Mouse (Mus musculus): ENCODE measurements around the gene Arl5c. TPM values are rescaled to one million over a fixed set of nuclear protein-coding genes. Genes with fewer than 3 reads are reported as not detected.

Arl5c gene
- polyA plus RNA-seq (2015; fragmentation: Nextera tagmentation; extraction: Ambion mirVana) = 7.4 and 8.3 TPM in 2 replicates

DNA sequence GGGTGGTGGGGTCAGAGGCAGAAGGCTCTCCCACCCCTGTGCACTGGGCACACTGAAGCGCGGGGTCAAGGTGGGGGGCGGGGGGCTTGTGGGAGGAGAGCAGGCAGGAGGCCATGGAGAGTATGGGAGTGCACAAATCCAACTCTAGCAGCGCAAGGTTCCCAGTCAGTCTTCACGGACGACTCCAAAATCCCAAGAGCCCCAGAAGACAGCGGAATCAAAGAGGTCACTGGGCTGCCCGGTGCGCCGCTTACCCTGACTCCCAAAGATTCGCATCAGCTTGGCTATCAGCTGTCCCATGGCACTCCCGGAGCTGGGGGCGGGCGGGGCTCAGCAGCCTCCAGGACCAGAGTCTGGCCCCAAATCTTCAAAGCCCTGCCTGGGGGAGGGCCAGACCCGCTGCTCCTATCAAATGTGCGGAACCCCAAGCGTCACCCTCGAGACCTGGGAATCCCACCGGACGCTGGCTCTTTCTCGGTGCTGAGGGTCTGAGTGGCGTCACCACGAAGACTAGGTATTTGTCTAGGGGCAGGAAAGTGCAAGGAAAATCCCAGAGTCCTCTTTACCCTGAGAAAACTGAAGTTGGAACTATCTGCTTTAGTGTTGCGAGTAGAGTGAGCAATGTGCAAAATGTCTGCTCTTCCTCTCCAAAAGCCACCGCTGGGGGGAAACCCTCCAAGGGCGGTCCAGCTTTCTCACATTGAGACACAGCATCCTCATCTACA is at the start of gene Arl5c:
Gene Arl5c, minus strand, starts transcription at position 618 of the 725 bp plus-strand sequence.
- peak; percentile 35; the same call in 1 of the 2 replicates for ATAC-seq (ENCODE audit: low read depth)
- WGBS (ENCODE audit: insufficient replicate concordance) = 2% methylated on average over 26 of the region's 26 CpGs
- Histone ChIP-seq H3K36me3 (ENCODE audit: control insufficient read depth, insufficient read depth) (no peaks in the 10 kb centered on the region), H3K4me3 (ENCODE audit: low read depth, low read length) (peak within 1 kb of the TSS; percentile 56), H3K4me2 (ENCODE audit: low read depth, low read length) (peak within 1 kb of the TSS; percentile 74), H3K9me3 (replicated peaks; ENCODE audit: control insufficient read depth, low read length) (no peaks in the 10 kb centered on the region), H3K9ac (ENCODE audit: low read depth, low read length) (peak within 1 kb of the TSS; percentile 21; the same call in 1 of the 2 replicates), H3K27ac (ENCODE audit: low read length) (peak within 1 kb of the TSS; percentile 36; the same call in 1 of the 2 replicates), H3K27me3 (ENCODE audit: control insufficient read depth, insufficient read depth, low read depth, low read length) (peaks cover 4% of the 10 kb centered on the region), H3K4me1 (ENCODE audit: control insufficient read depth, low read depth, low read length) (peaks cover 20% of the 10 kb centered on the region)

DNA sequence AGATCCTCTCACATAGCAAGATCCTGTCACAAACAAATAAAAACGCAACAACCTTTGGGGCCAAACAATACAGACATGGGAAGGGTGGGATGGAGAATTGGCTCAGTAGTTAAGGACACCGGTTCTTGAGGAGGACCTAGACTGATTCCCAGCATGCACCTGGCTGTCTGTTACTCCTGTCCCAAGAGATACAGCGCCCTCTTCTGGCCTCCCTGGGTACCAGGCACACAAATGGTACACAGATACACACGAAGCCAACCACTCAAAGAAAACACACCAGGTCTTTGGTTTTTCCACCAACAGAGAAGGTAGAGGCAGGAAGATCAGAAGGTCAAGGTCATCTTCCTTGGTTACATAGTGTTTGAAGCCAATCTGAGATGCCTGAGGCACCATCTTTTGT is 49.6 kb upstream of the Arl5c start:
- Histone ChIP-seq H3K4me3 (ENCODE audit: low read depth, low read length) (no peak overlapping the region), H3K4me1 (ENCODE audit: control insufficient read depth, low read depth, low read length) (no peaks in the 10 kb centered on the region), H3K9me3 (replicated peaks; ENCODE audit: control insufficient read depth, low read length) (no peaks in the 10 kb centered on the region), H3K36me3 (ENCODE audit: control insufficient read depth, insufficient read depth) (no peaks in the 10 kb centered on the region), H3K27ac (ENCODE audit: low read length) (no peak overlapping the region), H3K4me2 (ENCODE audit: low read depth, low read length) (no peak overlapping the region), H3K27me3 (ENCODE audit: control insufficient read depth, insufficient read depth, low read depth, low read length) (peaks cover 7% of the 10 kb centered on the region), H3K9ac (ENCODE audit: low read depth, low read length) (no peak overlapping the region)
- ATAC-seq (ENCODE audit: low read depth) = no peak
- WGBS (ENCODE audit: insufficient replicate concordance) = 51% methylated on average over 4 of the region's 4 CpGs

DNA sequence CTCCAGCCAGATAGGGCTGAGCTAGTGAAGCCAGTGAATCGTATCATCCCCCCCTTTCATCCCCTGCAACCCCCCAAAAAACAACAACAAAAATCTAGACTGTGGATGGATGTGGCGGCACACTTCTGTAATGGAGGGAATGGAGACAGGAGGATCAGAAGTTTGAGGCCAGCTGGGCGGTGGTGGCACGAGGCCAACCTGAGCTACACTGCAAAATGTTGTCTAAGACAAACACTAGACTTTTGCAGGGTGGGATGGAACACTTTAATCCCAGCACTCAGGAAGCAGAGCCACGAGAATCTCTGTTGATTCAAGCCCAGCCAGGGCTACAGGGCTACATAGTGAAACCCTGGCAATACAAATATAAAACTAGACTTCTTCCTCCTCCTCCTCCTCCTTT is 48.1 kb upstream of the Arl5c start:
- H3K36me3 ChIP-seq (ENCODE audit: control insufficient read depth, insufficient read depth) = no peaks in the 10 kb centered on the region

DNA sequence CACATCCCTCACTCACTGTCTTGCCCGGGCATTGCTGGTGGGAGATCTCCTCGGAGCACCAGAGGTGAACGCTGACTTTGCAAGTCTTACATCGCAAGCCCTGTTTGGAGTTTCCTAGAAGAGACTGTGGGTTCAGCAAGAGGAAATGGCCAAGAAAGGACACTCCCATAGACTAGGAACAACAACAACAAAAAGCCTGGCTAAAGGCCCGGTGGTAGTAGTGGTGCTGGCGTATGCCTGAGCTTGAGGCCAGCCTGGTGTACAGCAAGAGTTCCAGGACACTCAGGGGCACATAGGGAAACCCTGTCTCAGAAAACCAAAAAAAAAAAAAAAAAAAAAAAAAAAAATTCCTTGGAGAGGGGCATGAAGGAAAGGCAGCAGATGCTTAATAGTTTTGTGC is 46.8 kb upstream of the Arl5c start:
- Histone ChIP-seq H3K4me1 (ENCODE audit: control insufficient read depth, low read depth, low read length) (no peaks in the 10 kb centered on the region), H3K27ac (ENCODE audit: low read length) (no peak overlapping the region), H3K9me3 (replicated peaks; ENCODE audit: control insufficient read depth, low read length) (no peaks in the 10 kb centered on the region), H3K36me3 (ENCODE audit: control insufficient read depth, insufficient read depth) (no peaks in the 10 kb centered on the region), H3K4me3 (ENCODE audit: low read depth, low read length) (no peak overlapping the region), H3K4me2 (ENCODE audit: low read depth, low read length) (no peak overlapping the region), H3K9ac (ENCODE audit: low read depth, low read length) (no peak overlapping the region), H3K27me3 (ENCODE audit: control insufficient read depth, insufficient read depth, low read depth, low read length) (peaks cover 2% of the 10 kb centered on the region; the same call in 1 of the 2 replicates)
- 69% methylated on average over 6 of the region's 6 CpGs for WGBS (ENCODE audit: insufficient replicate concordance)
- ATAC-seq (ENCODE audit: low read depth) = no peak

More for the DNA sequence above, 48.1 kb upstream of the Arl5c start:
- no peak overlapping the region for H3K4me2 ChIP-seq (ENCODE audit: low read depth, low read length)
- H3K4me3 ChIP-seq (ENCODE audit: low read depth, low read length) = no peak overlapping the region
- 50% methylated on average over 5 of the region's 5 CpGs for whole genome bisulfite sequencing (ENCODE audit: insufficient replicate concordance)
- no peak overlapping the region for H3K9ac ChIP-seq (ENCODE audit: low read depth, low read length)
- no peaks in the 10 kb centered on the region; the same call in 1 of the 2 replicates for H3K27me3 ChIP-seq (ENCODE audit: control insufficient read depth, insufficient read depth, low read depth, low read length)
- no peaks in the 10 kb centered on the region for H3K9me3 ChIP-seq (replicated peaks; ENCODE audit: control insufficient read depth, low read length)
- H3K27ac ChIP-seq (ENCODE audit: low read length) = no peak overlapping the region
- H3K4me1 ChIP-seq (ENCODE audit: control insufficient read depth, low read depth, low read length) = no peaks in the 10 kb centered on the region
- no peak for ATAC-seq (ENCODE audit: low read depth)

GRCm38 (mm10) chr11:98040975-98041374 is 45.0 kb upstream of the Arl5c start:
- Histone ChIP-seq H3K36me3 (ENCODE audit: control insufficient read depth, insufficient read depth) (no peaks in the 10 kb centered on the region), H3K9ac (ENCODE audit: low read depth, low read length) (no peak overlapping the region), H3K4me3 (ENCODE audit: low read depth, low read length) (no peak overlapping the region), H3K27ac (ENCODE audit: low read length) (no peak overlapping the region), H3K27me3 (ENCODE audit: control insufficient read depth, insufficient read depth, low read depth, low read length) (peaks cover 14% of the 10 kb centered on the region), H3K4me1 (ENCODE audit: control insufficient read depth, low read depth, low read length) (peaks cover 2% of the 10 kb centered on the region; the same call in 1 of the 2 replicates), H3K9me3 (replicated peaks; ENCODE audit: control insufficient read depth, low read length) (no peaks in the 10 kb centered on the region), H3K4me2 (ENCODE audit: low read depth, low read length) (no peak overlapping the region)
- ATAC-seq (ENCODE audit: low read depth) = no peak
- 52% methylated on average over 8 of the region's 8 CpGs for WGBS (ENCODE audit: insufficient replicate concordance)

- H3K9me3 ChIP-seq (replicated peaks; ENCODE audit: control insufficient read depth, low read length) = no peaks in the 10 kb centered on the region
- H3K4me1 ChIP-seq (ENCODE audit: control insufficient read depth, low read depth, low read length) = peaks cover 4% of the 10 kb centered on the region; the same call in 1 of the 2 replicates
- no peak overlapping the region for H3K4me3 ChIP-seq (ENCODE audit: low read depth, low read length)
- no peak overlapping the region for H3K9ac ChIP-seq (ENCODE audit: low read depth, low read length)
- WGBS (ENCODE audit: insufficient replicate concordance) = 58% methylated on average over 14 of the region's 14 CpGs
- no peak overlapping the region for H3K27ac ChIP-seq (ENCODE audit: low read length)
- ATAC-seq (ENCODE audit: low read depth) = no peak
- peaks cover 25% of the 10 kb centered on the region for H3K27me3 ChIP-seq (ENCODE audit: control insufficient read depth, insufficient read depth, low read depth, low read length)
- no peaks in the 10 kb centered on the region for H3K36me3 ChIP-seq (ENCODE audit: control insufficient read depth, insufficient read depth)
- H3K4me2 ChIP-seq (ENCODE audit: low read depth, low read length) = no peak overlapping the region
Observed at GRCm38 (mm10) chr11:98037871-98038270, 41.9 kb upstream of the Arl5c start.

DNA sequence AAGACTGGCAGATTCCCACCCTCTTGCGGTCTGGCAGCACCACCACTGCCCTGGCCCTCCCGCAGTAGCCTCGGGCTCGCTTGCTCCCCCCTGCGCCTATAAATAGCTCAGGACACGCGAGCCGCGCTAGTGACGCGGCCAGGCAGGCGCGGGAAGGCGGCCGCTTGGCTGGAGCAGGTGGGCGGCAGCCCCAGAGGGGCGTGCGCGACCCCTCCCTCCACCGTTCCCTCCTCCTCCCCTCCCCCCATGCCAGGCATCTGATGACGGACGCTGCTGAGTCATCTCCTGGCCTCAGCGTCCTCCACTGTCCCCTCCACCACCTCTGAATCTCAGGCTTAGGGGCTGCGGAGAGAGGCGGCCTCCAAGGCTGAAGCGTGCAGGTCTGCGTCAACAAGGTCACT is 40.0 kb upstream of the Arl5c start:
- WGBS (ENCODE audit: insufficient replicate concordance) = 0% methylated on average over 26 of the region's 27 CpGs
- H3K4me1 ChIP-seq (ENCODE audit: control insufficient read depth, low read depth, low read length) = peaks cover 4% of the 10 kb centered on the region; the same call in 1 of the 2 replicates
- no peak overlapping the region for H3K9ac ChIP-seq (ENCODE audit: low read depth, low read length)
- no peak overlapping the region for H3K27ac ChIP-seq (ENCODE audit: low read length)
- H3K9me3 ChIP-seq (replicated peaks; ENCODE audit: control insufficient read depth, low read length) = no peaks in the 10 kb centered on the region
- peaks cover 25% of the 10 kb centered on the region for H3K27me3 ChIP-seq (ENCODE audit: control insufficient read depth, insufficient read depth, low read depth, low read length)
- peak overlapping the region; percentile 30; the same call in 1 of the 2 replicates for H3K4me2 ChIP-seq (ENCODE audit: low read depth, low read length)
- H3K36me3 ChIP-seq (ENCODE audit: control insufficient read depth, insufficient read depth) = peaks cover 3% of the 10 kb centered on the region; the same call in 1 of the 2 replicates
- peak overlapping the region; percentile 12; the same call in 1 of the 2 replicates for H3K4me3 ChIP-seq (ENCODE audit: low read depth, low read length)
- no peak for ATAC-seq (ENCODE audit: low read depth)

GRCm38 (mm10) chr11:98034840-98035239 is 38.9 kb upstream of the Arl5c start:
- no peak for ATAC-seq (ENCODE audit: low read depth)
- H3K4me2 ChIP-seq (ENCODE audit: low read depth, low read length) = no peak overlapping the region
- H3K4me1 ChIP-seq (ENCODE audit: control insufficient read depth, low read depth, low read length) = peaks cover 4% of the 10 kb centered on the region; the same call in 1 of the 2 replicates
- H3K36me3 ChIP-seq (ENCODE audit: control insufficient read depth, insufficient read depth) = peaks cover 13% of the 10 kb centered on the region
- H3K9me3 ChIP-seq (replicated peaks; ENCODE audit: control insufficient read depth, low read length) = no peaks in the 10 kb centered on the region
- no peak overlapping the region for H3K9ac ChIP-seq (ENCODE audit: low read depth, low read length)
- H3K27ac ChIP-seq (ENCODE audit: low read length) = no peak overlapping the region
- WGBS (ENCODE audit: insufficient replicate concordance) = 42% methylated on average over 4 of the region's 4 CpGs
- H3K27me3 ChIP-seq (ENCODE audit: control insufficient read depth, insufficient read depth, low read depth, low read length) = peaks cover 25% of the 10 kb centered on the region
- no peak overlapping the region for H3K4me3 ChIP-seq (ENCODE audit: low read depth, low read length)

GRCm38 (mm10) chr11:98034061-98034460 is 38.1 kb upstream of the Arl5c start:
- ATAC-seq (ENCODE audit: low read depth) = no peak
- WGBS (ENCODE audit: insufficient replicate concordance) = 62% methylated on average over 5 of the region's 5 CpGs
- H3K9me3 ChIP-seq (replicated peaks; ENCODE audit: control insufficient read depth, low read length) = no peaks in the 10 kb centered on the region

More at GRCm38 (mm10) chr11:98034061-98034460, 38.1 kb upstream of the Arl5c start:
- peaks cover 21% of the 10 kb centered on the region for H3K36me3 ChIP-seq (ENCODE audit: control insufficient read depth, insufficient read depth)
- no peak overlapping the region for H3K27ac ChIP-seq (ENCODE audit: low read length)
- H3K4me3 ChIP-seq (ENCODE audit: low read depth, low read length) = no peak overlapping the region
- H3K4me1 ChIP-seq (ENCODE audit: control insufficient read depth, low read depth, low read length) = peaks cover 4% of the 10 kb centered on the region; the same call in 1 of the 2 replicates
- no peak overlapping the region for H3K4me2 ChIP-seq (ENCODE audit: low read depth, low read length)
- peaks cover 25% of the 10 kb centered on the region for H3K27me3 ChIP-seq (ENCODE audit: control insufficient read depth, insufficient read depth, low read depth, low read length)
- H3K9ac ChIP-seq (ENCODE audit: low read depth, low read length) = no peak overlapping the region
